Mouse (Mus musculus) R1 (cell line): ENCODE results near the gene Cacna1c.

ENCODE experiments used
- DNase-seq: peaks from one replicate; pipeline ENCODE4 v3.0.0-alpha.2; 2018; ENCODE audit warnings: low read depth, low spot score

The Cacna1c gene

GRCm38 (mm10) chr6:118924426-118924825, 271.8 kb downstream of the Cacna1c start:
- no peak for DNase-seq

GRCm38 (mm10) chr6:118923926-118924325, 272.3 kb downstream of the Cacna1c start:
- DNase-seq: no peak

GRCm38 (mm10) chr6:118923212-118923577, 273.0 kb downstream of the Cacna1c start:
- DNase-seq: no peak

- peak; percentile 68 for DNase-seq
These were observed 273.6 kb downstream of the Cacna1c start for GRCm38 (mm10) chr6:118922328-118923211.

GRCm38 (mm10) chr6:118908176-118908575, 288.0 kb downstream of the Cacna1c start:
- DNase-seq: no peak

- DNase-seq: no peak
These were observed 288.5 kb downstream of the Cacna1c start for GRCm38 (mm10) chr6:118907704-118908103.

GRCm38 (mm10) chr6:118906878-118907277, 289.3 kb downstream of the Cacna1c start:
- DNase-seq: no peak

GRCm38 (mm10) chr6:118899688-118900087, 296.5 kb downstream of the Cacna1c start:
- no peak for DNase-seq

- DNase-seq: peak; percentile 2
These were observed 299.1 kb downstream of the Cacna1c start for GRCm38 (mm10) chr6:118897101-118897500.

- DNase-seq: no peak
These were observed 302.2 kb downstream of the Cacna1c start for GRCm38 (mm10) chr6:118894043-118894442.

- DNase-seq: no peak
These were observed 306.8 kb downstream of the Cacna1c start for GRCm38 (mm10) chr6:118889441-118889840.

GRCm38 (mm10) chr6:118887032-118887431, 309.2 kb downstream of the Cacna1c start:
- DNase-seq: no peak

- DNase-seq: no peak
These were observed 311.3 kb downstream of the Cacna1c start for GRCm38 (mm10) chr6:118884961-118885360.

- DNase-seq: no peak
These were observed 312.1 kb downstream of the Cacna1c start for GRCm38 (mm10) chr6:118884073-118884551.

- DNase-seq: no peak
These were observed 320.0 kb downstream of the Cacna1c start for GRCm38 (mm10) chr6:118876204-118876603.

GRCm38 (mm10) chr6:118870241-118870841, 325.9 kb downstream of the Cacna1c start:
- DNase-seq: no peak

GRCm38 (mm10) chr6:118867384-118867783, 328.8 kb downstream of the Cacna1c start:
- no peak for DNase-seq

GRCm38 (mm10) chr6:118866889-118867288, 329.3 kb downstream of the Cacna1c start:
- DNase-seq: no peak

- DNase-seq: no peak
These were observed 330.3 kb downstream of the Cacna1c start for GRCm38 (mm10) chr6:118865777-118866380.

GRCm38 (mm10) chr6:118864696-118865620, 331.3 kb downstream of the Cacna1c start:
- DNase-seq: no peak

GRCm38 (mm10) chr6:118862727-118863126, 333.5 kb downstream of the Cacna1c start:
- DNase-seq: no peak
